1 mouse cellular context compared by ENCODE assay signal in the genomic region with DNA sequence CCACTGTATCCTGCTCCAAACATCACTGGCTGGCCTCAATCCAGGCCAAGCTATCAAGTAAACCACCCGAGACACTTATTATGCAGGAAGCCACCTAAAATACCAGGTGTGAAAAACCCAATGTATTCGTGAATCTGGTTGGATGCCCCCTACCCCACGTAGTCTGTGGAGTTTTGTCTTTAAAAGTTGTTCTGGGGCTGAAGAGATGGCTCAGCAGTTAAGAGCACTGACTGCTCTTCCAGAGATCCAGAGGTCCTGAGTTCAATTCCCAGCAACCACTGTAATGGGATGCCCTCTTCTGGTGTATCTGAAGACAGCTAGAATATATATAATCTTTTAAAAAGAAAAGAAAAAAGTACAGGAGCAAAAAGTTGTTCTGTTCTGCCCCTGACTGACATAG.
A peak's percentile ranks its signal among the peaks of the same experiment; 100 is the strongest.
TF ChIP-seq lines count a peak whose summit lies in the region.

No protein-coding gene starts in this region.

TF ChIP-seq in MEL, 35 proteins besides CTCF, POLR2A, EP300 and RAD21:
- peak; percentile 61; the same call in 1 of the 2 replicates for TF ChIP-seq TBP (IDR thresholded peaks at IDR 0.05; ENCODE audit: low read depth, low read length)
- TF ChIP-seq JUND (IDR thresholded peaks at IDR 0.05; ENCODE audit: low read depth, low read length): no peak
